Mouse (Mus musculus) gastrocnemius, postnatal 36 days (tissue): Measurements from ENCODE around the gene Tsfm. TPM values are rescaled to one million over a fixed set of nuclear protein-coding genes. Genes with fewer than 3 reads are reported as not detected.
A peak's percentile ranks its signal among the peaks of the same experiment; 100 is the strongest.

Experiments
- DNase-seq, 2 experiments: peaks; one replicate each; pipeline ENCODE4 v3.0.0; 2022
- intact Hi-C: fragments of 180-260 bp; cut with DNase I; formaldehyde crosslinking; loops from one replicate; pipeline ENCODE4 v1.15.1; 2025
- total RNA-seq, 2 experiments: library from RNA; stranded (reverse); gene quantifications; 2 replicates each; pipeline ENCODE4 v1.2.3; 2021

The Tsfm gene
- total RNA-seq, 2 experiments from 2014 or later = 20.5 to 21.7 TPM

DNA sequence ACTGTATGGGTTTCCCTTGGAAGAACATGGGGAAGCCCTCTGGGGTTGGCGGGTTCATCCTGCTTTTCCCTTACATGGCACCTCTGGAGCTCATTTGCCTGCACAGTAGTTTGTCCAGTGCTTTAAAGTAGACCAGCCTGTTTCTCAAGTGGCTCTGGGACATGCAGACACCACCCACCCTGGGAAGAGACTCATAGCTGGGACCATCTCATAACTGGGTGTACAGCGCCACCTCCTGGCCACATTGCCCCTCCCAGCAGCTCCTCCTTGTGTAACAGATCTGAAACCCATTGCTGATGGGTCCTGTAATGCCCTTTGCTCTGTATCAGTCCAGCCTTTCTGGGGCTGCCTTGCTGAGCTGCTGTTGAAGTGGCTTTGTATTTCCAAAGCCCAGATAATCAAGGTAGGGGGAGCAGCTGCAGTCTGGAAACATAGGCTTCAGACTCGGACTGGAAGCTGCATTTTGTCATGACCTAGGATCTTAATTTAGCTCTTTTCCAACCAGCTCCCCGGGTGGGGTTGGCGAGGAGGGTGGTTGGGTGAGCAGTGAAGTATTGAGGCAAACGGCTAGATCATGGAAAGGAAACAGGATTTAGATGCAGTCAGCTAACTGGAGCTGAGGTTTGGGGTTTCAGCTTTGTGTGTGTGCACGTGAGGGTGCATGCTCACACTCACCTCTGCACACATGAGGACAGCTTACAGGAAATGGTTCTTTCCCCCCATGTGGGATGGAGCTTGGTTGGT is 40.2 kb downstream of the Tsfm start:
- DNase-seq = peak; percentile 85 to 86
- intact Hi-C loops = loop anchor here (1.0 to 5.0 kb wide), 3 partner anchors 42 to 71 kb away; partner anchors contain the start of gene Tsfm

- DNase-seq = no peak
- intact Hi-C loops = no loop called here
Observed at GRCm38 (mm10) chr10:126988513-126989165, 42.0 kb downstream of the Tsfm start.

DNA sequence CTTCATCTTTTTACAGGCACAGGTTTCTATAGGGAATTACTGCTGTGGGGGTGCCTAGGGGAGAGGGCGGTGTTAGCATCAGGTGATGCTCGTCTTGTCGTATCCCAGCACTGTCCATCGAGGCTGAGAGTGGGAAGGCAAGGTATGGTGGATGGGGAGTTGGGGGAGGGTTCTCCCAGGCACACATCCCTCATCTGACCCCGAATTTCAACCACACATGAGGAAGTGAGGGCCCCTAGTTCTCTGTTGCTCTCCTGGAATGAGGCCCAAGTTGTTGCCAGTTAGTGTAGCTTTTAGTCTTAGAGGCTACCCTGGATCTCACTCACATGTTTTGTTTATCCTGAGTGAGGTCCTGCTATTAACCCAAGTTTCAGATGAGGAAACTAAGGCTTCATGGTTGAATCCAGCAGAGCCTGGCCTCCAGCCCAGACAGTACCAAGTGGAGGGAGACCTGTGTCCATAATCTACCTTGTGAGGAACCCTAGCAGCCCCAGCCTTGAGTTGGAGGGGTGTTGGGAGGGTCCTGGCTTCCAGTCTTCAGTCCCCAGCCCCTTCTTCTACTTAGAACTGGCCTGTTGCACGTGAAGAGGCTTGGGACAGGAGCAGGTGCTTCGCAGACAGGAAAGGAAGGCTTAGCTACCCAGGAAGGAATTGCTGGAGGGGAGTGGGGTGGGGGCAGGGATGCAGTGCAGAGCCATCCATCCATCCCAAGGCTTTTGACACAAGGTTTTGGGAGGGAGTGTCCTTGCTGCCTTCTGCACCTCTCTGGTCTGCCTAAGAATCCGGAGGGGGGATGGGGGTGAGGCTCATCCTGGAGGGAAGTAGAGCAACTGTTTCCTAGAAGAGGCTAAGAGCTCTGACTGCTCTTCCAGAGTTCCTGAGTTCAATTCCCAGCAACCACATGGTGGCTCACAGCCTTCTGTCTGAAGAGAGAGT is 43.2 kb downstream of the Tsfm start:
- DNase-seq = no peak
- intact Hi-C loops = no loop called here

- peak; percentile 90 for DNase-seq
- intact Hi-C loops = no loop called here
Observed at GRCm38 (mm10) chr10:126986541-126986961, 44.1 kb downstream of the Tsfm start.

- intact Hi-C loops = no loop called here
- no peak for DNase-seq
Observed at GRCm38 (mm10) chr10:126985579-126985978, 45.1 kb downstream of the Tsfm start.

GRCm38 (mm10) chr10:126985127-126985526 is 45.5 kb downstream of the Tsfm start:
- no peak for DNase-seq
- intact Hi-C loops = no loop called here

GRCm38 (mm10) chr10:126984189-126985004 is 46.2 kb downstream of the Tsfm start:
- DNase-seq = no peak
- intact Hi-C loops = no loop called here

DNA sequence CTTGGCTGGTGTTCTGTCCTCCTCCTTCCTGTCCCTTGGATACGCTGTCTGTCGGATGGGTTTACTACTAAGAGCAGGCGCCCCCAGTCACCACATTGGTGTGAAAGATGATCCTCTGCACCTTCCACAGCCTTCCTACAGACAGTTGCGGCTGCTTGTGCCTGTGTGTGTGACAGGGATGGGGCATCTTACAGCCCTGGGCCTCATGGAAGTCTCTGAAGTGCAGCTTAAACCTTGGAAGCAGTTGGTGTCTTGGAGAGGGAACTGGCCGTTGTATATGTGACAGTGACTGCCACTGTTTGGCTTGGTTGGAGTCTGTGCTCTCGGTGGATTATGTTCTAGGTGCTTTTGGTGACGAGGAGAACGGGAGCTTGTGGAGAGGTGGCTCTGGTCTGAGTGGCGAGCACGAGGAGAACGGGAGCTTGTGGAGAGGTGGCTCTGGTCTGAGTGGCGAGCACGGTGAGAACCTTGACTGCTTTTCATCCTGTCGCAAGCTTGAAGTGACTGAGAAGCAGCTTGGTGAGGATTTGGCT is 47.4 kb downstream of the Tsfm start:
- DNase-seq = no peak
- intact Hi-C loops = no loop called here

GRCm38 (mm10) chr10:126981746-126982145 is 48.9 kb downstream of the Tsfm start:
- intact Hi-C loops = no loop called here
- no peak for DNase-seq

- intact Hi-C loops = no loop called here
- DNase-seq = peak in 1 of 2 experiments; percentile 34
Observed at GRCm38 (mm10) chr10:126980933-126981530, 49.6 kb downstream of the Tsfm start.

DNA sequence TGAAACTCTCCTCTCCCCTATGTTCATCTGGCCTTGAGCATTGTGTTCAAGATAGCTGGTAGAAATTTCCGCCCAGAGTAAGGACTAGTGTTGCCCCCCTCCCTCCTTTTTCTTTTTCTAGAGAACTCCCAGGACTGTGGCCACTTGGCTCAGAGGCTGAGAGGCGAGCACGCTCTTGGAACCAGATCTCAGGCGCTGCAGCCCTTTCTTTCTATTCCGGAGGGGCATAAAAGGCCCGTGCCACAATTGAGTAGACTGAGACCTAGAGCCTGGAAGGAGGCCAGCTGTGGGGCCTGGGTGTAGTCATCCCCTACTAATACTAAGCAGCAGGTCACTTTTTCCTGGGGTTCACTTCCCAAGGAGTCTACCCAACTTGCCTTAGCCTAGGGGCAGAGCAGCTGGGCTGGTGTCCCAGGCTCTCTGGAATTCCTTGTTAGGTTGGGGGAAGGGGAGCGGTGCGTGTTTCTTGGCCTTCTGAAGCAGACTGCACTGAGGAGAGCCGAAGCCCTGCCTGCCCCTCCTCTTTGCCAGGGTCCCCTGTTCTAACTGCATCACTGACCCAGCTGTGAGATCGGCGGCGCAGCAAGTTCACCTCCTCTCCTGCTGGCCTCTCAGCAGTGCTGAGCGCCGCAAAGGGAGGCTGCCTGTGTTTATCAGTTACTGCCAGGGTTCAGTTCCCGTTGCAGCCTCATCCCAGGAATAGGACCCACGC is 50.3 kb downstream of the Tsfm start:
- intact Hi-C loops = no loop called here
- peak; percentile 31 to 66 for DNase-seq

DNA sequence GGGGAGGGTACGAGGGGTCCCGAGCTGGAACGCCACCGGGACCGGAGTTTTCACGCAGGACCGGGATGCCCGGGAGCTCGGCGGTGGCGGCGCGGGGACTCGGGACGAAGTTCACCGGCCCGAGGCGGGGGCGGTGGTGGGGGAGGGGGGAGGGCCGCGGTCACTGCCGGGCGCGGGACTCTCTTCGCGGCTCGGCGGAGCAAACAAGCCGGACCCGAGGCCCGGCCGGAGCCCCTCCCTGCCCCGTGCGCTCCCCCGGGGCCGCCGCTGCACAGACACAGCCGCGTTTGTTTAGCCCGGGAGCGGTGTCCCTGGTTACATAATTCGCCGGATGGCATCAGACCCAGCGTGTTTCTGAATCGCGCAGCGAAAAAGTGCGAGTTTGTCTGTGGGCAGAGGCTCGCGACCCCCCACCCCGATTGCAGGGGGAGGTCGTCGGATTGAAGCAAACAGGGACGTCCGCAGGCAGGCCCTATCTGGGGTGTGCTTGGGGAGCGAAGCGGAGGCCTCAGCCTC is 50.9 kb downstream of the Tsfm start:
- peak in 1 of 2 experiments; percentile 39 for DNase-seq
- intact Hi-C loops = loop anchor here (2.0 kb wide), 1 partner anchor 51 kb away; no protein-coding TSS in a partner anchor

- DNase-seq = peak; percentile 74 to 75
- intact Hi-C loops = loop anchor here (2.0 kb wide), 1 partner anchor 50 kb away; no protein-coding TSS in a partner anchor
Observed at GRCm38 (mm10) chr10:126979121-126979635, 51.5 kb downstream of the Tsfm start.

DNA sequence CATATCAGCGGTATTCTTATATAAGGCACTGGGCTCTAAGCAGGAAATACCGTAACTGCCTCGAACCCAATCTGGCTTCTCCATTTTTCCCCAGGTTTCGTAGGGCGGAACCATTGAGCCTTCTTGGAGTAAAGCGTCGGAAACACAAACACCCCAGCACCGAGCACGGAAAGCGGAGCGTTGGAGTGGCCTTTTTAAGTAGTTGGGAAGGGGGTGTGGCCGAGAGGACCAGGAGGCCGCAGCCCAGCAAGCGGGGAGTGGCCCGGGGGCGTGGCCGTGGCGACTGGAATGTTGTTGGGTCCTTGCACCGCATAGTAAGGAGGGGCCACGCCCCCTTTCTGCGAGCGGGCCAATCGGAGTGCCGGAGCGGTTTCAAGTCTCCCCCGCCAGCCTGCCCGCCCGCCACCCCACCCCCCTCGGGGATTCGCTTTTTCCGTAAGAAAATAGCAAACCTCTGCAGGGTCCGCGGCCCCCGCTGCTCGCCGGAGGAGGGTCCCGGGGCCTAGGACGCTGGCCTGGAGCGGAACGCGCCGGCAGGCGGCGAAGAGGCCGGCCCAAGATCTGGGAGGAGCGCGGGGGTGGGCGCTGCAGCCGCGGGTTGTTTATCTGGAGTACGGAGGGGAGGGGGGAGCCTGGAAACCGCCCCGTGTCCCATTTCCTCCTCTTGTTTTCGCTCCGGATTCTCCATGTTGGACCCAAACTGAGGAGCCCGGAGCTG is 52.2 kb downstream of the Tsfm start, which contains the start of gene Ctdsp2:
Gene Ctdsp2, plus strand, starts transcription at position 441 of the 718 bp plus-strand sequence.
- DNase-seq = peak; percentile 99 to 100
- intact Hi-C loops = loop anchor here (2.0 kb wide), 1 partner anchor 50 kb away; no protein-coding TSS in a partner anchor

DNA sequence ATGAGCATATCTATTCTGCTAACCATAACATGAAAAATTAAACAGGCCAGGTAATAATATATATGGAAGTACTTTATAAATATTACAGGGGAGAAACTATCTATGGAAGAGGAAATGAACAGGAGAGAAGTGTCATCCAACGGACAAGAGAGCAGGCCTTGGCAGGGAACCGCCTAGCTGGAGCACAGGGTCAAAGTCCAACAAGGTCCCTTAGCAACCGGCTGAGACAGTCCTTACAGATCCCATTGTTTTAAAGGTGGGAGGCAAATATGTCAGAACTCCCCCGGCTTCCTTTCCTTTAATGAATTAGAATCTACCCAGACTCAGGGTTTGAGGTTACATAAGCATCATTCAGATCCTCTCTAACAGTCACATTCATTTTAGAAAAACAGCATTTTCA is 53.6 kb downstream of the Tsfm start:
- DNase-seq = no peak
- intact Hi-C loops = no loop called here

DNA sequence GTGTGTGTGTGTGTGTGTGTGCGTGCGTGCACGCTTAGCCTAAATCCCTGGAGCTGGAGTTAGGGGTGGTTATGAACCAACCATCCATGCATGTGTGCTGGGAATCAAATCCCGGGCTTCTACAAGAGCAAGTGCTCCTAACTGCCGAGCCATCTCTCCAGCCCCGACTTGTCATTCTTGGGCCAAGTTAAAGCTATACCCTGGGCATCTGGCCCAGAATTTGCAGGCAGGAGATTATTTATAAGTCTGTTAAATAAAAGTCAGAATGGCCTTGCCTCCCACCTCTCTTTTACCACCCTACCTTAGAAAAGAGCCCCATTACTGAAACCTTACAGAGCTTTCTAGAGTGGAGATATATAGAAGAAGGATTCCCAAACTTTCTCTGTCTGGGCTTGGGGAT is 54.9 kb downstream of the Tsfm start:
- no peak for DNase-seq
- intact Hi-C loops = no loop called here

DNA sequence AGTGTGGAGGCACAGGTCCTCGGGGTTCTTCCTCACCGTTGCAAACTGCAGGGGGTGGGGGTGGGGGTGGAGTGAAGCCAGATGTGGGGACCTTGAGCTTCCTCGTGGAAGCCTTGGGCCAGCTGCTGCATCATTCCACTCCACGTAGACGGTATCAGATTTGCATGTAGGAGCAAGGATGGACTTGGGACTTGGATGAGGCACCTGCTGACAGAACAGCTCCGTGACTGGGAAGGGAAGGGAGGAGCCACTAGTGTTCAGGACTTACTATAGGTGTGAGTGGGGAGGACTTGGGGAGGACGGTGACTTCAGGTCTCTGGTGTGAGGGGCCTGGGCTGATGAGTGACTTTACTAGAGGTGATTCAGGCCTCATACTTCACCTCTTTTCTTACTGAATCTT is 57.7 kb downstream of the Tsfm start:
- DNase-seq = no peak
- intact Hi-C loops = no loop called here
